Mouse (Mus musculus) megakaryocyte progenitor cell, adult 5-6 weeks (primary cell): ENCODE results near the gene Slc38a4. TPM values are rescaled to one million over a fixed set of nuclear protein-coding genes. Genes with fewer than 3 reads are reported as not detected.

Source experiments
- ATAC-seq: replicated peaks from 2 replicates; pipeline ENCODE4 v1.8.0; 2016; ENCODE audit warnings: mild to moderate bottlenecking, moderate TSS enrichment, inconsistent platforms; ENCODE audit not compliant: poor library complexity
- total RNA-seq, 2 experiments: library from RNA; stranded (forward) in 1 of 2; stranded (reverse) in 1 of 2; fragments of 157-497, 149-512 nt in 1 of 2; fragments of 200-1000 nt in 1 of 2; gene quantifications; 2 replicates each; pipeline versions ENCODE4 v1.2.3 to v1.2.4; 2015 to 2017

The Slc38a4 gene
- total RNA-seq, 2 experiments from 2014 or later: not detected

DNA sequence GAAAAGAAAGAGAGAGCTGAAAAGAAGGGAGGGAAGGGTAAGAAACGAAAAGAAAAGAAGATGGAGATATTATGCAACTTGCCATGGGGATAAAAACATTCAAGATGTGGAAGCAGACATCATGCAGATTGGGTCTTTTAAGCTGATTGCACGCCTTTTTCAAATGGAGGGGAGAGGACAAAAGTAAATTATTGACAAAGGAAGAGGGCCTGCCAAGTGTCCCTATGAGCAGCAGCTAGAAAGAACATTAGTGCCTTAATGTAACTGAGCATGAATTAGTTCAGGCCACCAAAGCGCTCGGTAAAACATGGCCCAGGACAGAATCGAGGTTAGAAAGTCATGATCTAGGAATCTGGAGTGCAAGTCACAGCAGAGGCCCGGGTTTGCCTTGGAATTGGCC lies 35.5 kb downstream of the Slc38a4 start:
- ATAC-seq: no peak

DNA sequence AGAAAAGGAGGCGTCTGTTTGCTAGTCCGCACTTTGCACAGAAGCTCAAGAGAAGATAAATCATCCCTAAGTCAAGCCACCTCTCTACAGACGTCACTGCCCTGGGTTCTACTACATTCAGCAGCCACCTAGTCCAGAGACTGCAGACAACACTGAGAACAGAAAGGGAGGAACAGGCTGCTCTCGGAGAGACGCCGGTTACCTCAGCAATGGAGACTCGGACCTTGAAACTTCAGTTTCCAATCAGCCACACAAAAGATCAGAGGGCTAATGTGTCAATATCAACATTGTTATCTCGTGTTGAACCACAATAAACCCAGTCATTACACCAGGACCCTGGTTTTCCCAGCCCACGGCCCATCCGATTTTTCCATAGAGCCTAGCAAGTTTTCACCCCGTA lies 36.4 kb downstream of the Slc38a4 start:
- ATAC-seq: no peak

DNA sequence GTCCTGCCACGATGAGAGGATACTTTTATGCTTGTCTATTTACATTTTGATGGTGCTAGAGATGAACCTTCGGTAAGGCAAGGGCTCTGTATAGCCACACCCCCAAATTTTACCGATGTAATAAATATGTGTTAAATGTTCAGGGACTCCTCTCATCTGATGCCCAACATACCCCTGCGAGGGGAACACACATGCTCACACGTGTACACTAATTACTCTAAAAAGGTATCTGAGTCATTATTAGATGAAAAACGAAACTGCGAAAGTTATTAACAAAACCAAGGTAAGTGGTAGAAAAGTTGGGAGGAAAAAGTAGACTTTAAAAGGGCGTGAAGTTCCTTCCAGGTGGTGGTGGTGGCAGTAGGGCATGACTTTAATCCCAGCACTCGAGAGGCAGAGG lies 38.6 kb downstream of the Slc38a4 start:
- ATAC-seq: no peak

DNA sequence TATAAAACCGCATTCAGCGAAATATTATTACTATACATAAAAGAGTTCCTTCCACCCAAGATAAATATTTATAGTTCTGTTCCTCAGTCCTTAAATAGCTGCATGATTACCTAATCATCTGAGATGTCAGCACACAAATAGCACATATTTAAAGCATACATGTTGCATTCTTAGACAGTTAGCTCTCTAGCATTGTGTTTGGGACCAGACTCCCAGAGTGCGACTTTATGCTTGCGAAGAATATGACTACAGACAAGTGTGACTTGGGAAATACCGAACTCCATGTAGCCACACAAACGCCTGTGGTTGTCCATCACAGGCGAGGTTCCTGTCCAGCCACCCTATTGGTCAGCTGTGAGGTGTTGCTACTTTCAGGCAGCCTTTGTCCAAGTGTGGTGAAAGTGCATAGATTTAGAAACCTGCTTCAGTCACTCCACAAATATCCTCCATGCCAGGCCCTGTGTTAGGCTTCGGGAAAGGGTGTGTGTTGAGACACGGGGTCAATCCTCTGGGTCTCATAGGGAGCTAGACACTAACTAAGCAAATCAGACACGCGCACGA lies 40.6 kb downstream of the Slc38a4 start:
- no peak for ATAC-seq

DNA sequence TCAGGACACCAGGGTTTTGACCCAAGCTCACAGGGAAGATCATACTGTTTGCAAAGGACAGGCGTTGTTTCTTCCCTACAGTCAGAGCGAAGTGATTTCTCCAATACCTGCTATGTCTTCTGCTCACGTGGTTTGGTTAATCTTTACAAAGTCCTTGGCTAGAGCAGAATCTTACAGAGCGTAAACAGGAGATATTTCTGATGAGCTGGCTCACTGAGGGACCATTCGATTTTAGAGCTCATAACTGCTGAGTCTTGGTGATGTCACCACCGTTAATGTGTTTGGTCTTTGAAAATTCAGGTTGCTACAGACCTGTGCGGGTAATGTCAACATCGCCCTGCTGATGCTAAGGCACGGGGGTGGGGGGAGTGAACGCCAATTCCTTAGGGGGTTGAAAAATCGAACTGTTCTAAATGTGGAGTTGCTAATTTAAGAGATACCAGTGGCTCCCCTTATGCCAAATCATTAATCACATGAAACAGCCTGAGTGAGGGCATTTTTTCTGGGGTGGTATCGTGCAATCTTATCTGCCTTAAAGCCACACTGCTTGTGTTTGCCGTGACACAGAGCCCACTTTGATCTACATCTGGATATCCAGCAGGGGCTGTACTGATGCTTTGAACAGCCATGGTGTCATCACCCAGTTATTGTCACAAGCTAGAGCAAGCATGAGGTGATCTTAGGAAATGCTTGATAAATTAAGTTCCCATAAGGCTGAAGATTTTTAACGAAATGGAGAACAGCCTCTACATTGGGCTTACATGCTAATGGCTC lies 44.0 kb downstream of the Slc38a4 start:
- no peak for ATAC-seq

DNA sequence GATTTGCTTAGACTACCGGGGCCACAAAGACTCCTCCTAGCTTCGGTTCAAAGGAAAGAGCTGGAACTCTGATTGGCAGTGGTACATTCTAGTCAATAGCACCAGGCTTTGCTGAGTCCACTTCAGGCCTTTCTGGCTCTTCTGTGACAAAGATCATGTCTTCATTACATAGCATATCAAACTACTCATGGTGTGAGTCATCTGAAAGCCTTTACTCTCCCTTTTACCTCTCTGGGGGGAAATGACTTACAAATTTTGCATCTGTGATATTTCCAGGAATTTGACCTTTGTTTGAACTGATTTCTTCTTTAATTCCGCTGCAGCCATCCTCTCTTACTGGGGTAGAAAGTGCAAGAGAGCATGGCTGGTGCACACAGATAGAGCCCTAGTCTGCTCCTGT lies 46.5 kb downstream of the Slc38a4 start:
- no peak for ATAC-seq

DNA sequence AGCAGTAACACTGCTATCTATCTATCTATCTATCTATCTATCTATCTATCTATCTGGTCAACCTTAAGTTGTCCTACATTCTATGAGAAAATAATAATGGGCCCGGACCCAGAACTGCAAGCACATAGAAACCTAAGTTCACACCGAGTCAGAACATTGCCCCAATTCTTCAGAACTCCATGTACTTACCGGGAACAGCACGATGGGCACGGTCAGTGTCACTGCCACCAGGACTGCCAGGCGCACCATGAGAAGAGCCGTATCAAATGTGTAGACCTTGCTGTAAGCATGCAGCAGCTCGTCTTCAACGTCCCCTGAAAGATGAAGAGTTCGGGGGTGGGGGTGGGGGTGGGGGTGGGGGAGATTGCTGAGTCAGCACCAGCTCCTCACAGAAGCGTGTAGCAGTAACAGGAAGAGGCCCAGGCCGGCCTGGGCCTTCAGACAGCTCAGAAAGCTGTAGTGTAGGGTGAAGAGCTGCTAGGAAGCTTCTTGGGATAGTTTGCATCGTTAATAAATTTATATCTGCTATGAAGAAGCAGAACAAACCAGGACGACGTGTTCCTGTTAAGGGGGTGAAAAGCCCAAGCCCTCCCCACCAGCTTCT lies 50.0 kb downstream of the Slc38a4 start:
- ATAC-seq: no peak

DNA sequence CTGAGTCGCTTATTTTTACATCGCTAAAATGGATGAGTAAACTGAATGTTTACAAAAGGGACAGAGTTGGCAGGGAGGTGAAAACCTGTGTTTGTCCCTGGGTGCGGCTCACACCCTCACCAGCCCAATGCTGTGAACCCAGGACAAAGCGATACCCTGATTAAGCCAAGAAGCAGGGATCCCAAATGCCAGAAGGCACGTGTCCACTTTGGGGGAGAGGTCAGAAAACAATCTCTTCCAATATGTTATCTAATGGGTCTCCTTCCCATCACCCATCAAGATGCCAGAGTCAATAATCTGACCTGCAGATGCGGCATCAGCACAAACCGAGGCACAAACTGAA lies 51.3 kb downstream of the Slc38a4 start:
- ATAC-seq: no peak

DNA sequence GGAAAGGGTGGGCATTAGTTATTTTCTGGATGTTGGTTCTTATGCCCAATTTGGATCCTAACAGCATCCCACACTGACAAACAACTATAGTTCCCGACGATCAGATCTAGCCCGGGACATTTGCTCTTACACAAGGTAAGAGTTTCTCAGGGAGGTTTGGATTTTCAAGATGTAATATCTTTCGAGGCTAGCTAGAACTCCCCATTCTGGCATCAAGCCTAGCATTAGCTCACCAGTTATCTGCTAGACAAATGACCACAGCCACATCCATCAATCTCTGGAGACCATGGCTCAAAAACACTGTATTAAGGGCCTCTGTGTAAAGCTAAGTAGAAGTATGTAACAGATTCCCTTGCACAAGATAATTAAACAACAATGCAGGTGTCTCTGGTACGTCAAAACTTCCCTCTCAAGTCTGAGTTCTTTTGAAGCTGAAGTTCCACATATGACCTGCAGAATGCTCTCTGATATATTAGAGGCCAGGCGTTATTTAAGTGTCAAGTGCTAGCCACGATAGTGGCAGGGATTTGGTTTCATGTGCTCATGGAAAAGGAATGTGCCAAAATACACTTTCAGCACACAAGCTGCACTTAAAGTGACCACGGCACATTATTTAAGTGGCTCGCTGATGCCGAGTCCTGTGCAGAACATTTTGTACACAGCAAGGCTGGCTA lies 51.8 kb downstream of the Slc38a4 start:
- ATAC-seq: no peak

DNA sequence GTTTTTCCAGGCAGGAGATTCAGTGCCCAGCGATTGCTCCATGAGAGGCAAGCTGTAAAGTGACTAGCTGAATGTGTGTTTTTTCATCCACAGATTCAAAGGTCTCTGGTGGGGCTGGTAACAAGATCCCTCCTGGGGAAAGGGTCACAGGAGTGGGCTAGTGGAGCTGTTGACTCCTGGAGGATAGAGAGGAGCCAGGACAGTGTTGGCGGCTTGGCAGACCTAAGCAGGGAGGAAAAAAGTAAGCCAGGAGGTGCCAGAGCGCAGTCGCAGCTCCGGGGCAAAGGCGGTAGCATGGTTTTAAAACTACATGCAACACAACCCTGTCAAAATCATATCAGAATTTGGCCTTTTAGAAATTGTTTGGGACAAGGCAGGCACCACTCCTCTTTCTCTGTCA lies 52.6 kb downstream of the Slc38a4 start:
- ATAC-seq: no peak

DNA sequence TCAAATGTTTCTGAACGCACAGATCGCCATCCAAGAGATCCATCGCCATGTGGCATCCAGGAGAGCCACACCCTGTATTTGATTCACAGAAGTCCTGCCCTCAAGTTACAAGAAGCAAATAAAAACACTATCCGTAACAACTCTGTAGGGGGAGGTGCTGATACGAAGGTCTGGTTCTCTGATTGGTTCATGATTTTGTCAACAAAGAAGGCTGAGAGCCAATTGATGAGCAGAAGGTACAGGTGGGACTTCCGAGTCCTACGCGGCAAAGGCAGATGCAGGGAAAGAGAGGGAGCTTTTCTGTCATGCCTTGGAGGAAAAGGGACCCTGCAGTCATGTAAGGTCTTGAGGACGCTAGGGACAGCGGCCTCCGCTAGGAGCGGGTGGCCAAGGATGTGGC lies 53.0 kb downstream of the Slc38a4 start:
- no peak for ATAC-seq

DNA sequence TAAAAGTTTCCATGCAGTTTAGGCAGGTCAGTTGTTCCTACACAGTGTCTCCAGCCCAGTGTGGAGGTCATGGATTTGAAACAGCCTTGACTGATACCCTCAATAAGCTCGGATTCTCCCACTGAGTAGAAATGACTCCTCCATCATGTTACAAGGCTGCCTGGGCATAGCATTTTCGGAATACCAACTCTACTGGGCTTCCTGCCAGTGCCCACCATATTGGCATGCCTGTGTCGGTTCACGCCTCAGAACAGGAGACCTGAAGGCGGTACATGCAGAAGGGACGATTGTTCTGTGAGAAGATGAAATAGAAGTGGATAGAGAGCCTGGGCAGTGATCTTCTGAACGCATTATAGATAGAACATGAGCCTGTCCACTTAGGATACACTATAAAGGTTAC lies 53.9 kb downstream of the Slc38a4 start:
- ATAC-seq: no peak

DNA sequence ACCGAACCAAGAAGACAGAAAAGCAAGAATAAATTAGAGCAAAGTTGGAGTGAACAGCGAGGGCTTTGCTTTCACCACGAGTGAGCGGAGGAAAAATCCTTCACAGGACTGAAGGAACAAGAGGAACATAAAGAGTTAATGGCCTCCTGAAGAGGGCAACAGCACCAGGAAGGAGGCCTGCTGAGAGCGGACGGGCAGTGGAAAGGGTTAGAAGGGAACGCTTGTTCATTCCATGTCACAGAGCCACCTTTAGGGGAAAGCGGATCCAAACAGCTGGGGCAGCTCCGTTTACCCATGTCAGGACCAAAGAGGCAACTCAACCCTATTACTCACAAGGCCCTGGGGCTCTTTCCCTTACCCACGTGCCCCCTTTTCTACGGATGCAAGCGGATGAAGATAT lies 54.3 kb downstream of the Slc38a4 start:
- ATAC-seq: no peak

DNA sequence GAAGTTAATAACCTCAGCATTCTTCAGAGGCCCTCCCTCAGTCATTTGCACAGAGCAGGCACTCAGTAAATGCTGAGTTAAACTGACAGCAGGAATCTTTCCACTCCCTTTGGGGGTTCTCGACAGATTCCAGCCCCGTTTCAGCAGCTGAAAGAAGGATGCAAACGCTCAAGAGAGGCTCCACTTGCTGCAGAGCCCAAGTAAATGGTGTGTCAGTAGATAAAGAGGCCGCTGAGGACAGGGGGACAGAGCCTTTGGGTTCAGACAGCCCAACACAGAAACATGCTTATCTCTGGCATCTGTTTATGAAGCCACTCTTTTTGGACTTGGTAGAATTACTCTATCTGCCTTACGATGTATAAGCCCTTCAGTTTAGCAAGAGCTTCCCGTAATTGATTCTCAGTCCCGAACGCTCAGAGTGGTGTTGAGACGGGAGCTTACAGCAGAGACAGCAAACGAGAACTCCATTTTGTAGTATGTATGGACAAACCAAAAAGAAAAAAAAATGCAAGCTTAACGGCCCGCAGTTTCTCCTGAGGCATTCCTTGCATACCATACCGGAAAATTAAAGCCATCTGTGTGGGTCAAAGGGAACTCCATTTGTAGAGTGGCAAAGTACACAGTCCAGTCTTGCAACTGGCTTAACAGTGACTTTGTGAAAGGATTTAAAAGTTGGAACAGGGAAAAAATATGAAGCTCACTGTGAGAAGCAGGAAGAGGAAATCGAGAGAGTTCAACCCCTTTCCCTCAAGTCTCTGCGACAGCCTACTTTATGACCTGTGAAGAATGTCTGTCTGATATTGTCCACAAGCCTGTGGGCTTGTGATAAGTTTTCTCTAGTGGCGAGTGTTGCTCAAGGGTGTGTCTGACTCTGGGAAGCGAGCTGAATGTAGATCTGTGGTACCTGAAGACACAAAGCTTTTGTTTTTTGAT lies 55.2 kb downstream of the Slc38a4 start:
- ATAC-seq: no peak

DNA sequence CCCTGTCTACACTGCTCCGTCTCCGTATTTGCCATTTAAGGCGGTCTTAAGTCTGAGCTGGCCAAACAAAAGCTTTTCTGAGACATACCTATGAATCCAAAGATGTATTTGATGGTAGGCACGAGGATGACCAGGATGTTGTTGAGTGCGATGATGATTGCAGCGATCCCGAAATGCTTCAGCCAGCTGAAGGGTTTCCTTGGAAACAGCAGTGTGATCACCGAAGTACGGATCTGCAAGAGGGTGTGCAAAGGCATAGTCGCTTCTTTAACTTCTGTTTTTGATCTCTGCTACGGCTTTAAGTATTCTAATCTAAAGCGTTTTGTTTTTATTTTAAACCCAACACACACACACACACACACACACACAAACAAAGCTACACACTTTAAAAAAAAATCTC lies 56.4 kb downstream of the Slc38a4 start:
- no peak for ATAC-seq

DNA sequence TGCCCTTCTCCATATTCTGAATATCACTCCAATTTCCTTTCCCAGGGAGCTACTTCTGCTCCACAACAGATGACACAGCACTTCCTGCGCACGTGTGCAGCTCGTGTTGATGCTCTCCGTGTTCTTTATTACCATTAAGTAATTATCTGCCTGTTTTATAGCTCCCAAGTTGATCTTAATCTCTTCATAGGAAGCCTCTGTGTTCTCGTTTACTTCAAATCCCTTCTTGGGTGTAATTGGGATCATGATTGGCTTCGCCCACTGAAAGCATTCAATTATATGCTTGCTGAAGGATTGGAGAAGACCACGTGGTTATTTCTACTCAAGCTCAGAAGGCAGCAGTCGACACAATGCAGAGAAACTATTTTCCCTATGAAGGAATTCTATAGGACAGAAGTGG lies 70.1 kb downstream of the Slc38a4 start:
- ATAC-seq: no peak

DNA sequence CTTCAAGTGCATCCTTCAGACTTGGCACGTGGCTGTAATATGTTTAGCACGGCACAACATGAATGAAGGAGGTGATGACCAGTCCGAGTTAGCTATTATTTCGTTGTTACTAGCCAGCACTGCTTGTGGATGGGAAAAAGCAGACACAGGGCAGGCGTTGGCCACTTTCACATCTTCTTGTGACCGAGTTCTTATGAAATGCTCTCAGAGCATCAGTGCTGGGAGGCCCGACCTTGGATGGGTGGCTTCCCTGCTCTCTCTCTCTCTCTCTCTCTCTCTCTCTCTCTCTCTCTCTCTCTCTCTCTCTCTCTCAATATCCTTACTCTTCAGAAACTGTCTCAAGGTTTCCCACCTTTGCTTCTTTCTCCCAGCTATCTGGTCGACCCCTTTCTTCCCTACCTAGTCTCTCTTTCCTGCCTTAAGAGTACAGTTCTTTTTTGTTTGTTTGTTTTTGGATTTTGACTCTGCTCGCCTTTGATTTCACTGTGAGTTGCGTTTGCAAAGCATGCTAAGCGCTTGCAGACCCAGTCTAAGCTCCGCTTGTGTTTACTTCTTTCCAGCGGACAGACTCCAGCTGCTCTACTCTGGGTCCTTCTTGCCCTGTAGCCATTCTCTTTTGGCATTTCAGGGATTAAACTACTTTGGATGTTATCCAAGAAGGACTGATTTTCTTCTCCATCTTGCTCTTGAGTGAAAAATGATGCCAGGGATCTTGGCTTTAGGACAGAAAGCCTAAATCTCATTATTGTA lies 72.0 kb downstream of the Slc38a4 start:
- no peak for ATAC-seq

DNA sequence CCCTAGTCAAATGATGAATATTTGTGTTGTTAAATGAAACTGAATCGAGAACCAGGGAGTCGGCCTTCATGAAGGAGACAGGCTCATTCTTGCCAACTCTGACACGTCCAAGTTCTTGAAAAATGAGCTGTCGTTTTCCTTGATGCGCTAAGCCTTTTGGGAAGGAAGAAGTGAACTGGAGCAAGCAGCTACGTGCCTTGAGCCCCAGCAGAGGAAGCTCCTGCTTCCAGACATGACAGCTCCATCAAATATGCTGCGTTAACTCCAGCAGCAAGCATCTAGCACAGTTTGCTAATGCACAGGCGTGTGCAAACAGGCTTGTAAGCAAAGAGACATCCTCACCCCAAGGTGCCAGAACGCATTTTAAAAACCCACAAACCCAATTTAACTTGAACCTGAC lies 80.6 kb downstream of the Slc38a4 start:
- no peak for ATAC-seq

DNA sequence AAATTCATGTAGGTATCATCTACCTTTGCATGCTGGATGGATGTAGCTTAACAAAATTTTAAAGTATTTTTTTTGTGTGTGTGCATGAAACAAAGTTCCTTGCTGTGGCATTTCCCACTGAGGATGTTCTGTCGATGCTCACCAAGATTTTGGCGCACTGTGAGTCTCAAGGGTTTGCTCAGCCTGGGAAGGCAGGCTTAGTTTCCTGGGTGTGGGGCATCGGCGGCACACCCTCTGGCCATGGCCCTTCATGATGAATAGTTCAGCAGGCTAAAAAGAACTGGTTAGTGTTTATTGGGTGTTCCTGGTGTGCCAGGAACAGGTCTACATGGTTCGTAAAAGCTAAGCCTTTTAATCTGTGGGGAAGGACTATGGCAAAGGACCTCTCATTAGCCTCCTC lies 81.6 kb downstream of the Slc38a4 start:
- ATAC-seq: no peak

DNA sequence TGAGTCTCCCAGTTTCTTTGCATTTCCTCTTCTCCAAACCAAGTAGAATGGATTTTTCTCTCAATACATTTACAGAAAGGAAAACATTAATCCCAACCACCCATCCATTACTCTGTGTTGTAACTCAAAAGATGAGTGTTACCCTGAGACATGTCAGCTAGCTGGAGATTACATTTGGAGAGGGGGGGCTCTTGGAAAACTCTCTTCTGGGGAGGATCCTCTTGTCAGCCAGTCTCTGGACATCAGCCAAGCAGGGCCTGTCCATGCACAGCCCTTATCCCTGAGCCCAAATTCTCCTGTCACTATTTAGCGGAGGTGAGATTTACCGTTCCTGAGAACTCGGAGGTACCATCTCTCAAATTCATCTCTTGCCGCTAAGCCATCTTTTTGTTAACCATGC lies 82.4 kb downstream of the Slc38a4 start:
- ATAC-seq: no peak
